In genomic region chr4:57764926-57765325, GRCm38 (mm10) we compare ENCODE assay signal across 10 mouse cellular contexts. TPM values are rescaled to one million over a fixed set of nuclear protein-coding genes. Genes with fewer than 3 reads are reported as not detected.
DNase-seq lines count a peak whose midpoint lies in the region; ATAC-seq and TF ChIP-seq lines count a peak whose summit lies in the region.
"Had no signal": no experiment of that assay in that cellular context is flagged by ENCODE, and none has a peak within 500 bp of the region (broad histone marks: within the 10 kb centered on the region; RNA-seq: fewer than 3 reads in every experiment).

No protein-coding gene starts in this region.

- peaks cover 15% of the 10 kb centered on the region; the same call in 1 of the 2 replicates for H3K4me1 ChIP-seq in intestine, embryonic 14.5 days (replicated peaks; ENCODE audit: control insufficient read depth, insufficient read depth, low read length)
- no peaks in the 10 kb centered on the region for H3K4me1 ChIP-seq in intestine, postnatal 0 days (replicated peaks; ENCODE audit: control insufficient read depth, insufficient read depth, low read length)
- H3K4me1 ChIP-seq in embryonic facial prominence, embryonic 12.5 days, result peaks cover 21% of the 10 kb centered on the region
- peaks cover 35% of the 10 kb centered on the region for H3K4me1 ChIP-seq in forebrain, embryonic 10.5 days
- H3K4me1 ChIP-seq in liver, embryonic 11.5 days (replicated peaks; ENCODE audit: control insufficient read depth, insufficient read depth, low read length), result no peaks in the 10 kb centered on the region

- peaks cover 16% of the 10 kb centered on the region for H3K79me2 ChIP-seq in myocyte (ENCODE audit: control insufficient read depth, insufficient read depth)

- H3K27me3 ChIP-seq in intestine, embryonic 14.5 days (replicated peaks; ENCODE audit: control insufficient read depth, insufficient read depth, low read length), result no peaks in the 10 kb centered on the region
- H3K27me3 ChIP-seq in intestine, postnatal 0 days (replicated peaks; ENCODE audit: control insufficient read depth, insufficient read depth, low read length), result no peaks in the 10 kb centered on the region
- H3K27me3 ChIP-seq in embryonic facial prominence, embryonic 12.5 days, result no peaks in the 10 kb centered on the region
- H3K27me3 ChIP-seq in myocyte (ENCODE audit: control insufficient read depth, insufficient read depth, insufficient read length), result no peaks in the 10 kb centered on the region
- 0 out of 2 replicates have a peak, but pooled peaks cover 6% of the 10 kb centered on the region for H3K27me3 ChIP-seq in forebrain, embryonic 10.5 days (ENCODE audit: poor library complexity, severe bottlenecking)
- H3K27me3 ChIP-seq in liver, embryonic 11.5 days (replicated peaks; ENCODE audit: control insufficient read depth, insufficient read depth, low read length), result no peaks in the 10 kb centered on the region

- no peak for DNase-seq in intestine, embryonic 14.5 days (ENCODE audit: low spot score)
- peak; percentile 85 for DNase-seq in kidney, adult 11 months
- no peak for DNase-seq in left cerebral cortex, adult 9 months (ENCODE audit: low spot score in 2 of 2)
- DNase-seq in forebrain, embryonic 10.5 days (ENCODE audit: extremely low spot score, low spot score), result no peak
- no peak for DNase-seq in liver, embryonic 11.5 days (ENCODE audit: low spot score)
- DNase-seq: right cerebral cortex, adult 18-20 months had no signal

- H3K27ac ChIP-seq in intestine, embryonic 14.5 days (ENCODE audit: low read depth), result peak overlapping the region; percentile 47
- no peak overlapping the region for H3K27ac ChIP-seq in intestine, postnatal 0 days (ENCODE audit: low read depth, low read length)
- H3K27ac ChIP-seq in embryonic facial prominence, embryonic 12.5 days, result peak overlapping the region; percentile 65
- no peak overlapping the region for H3K27ac ChIP-seq in forebrain, embryonic 10.5 days
- no peak overlapping the region for H3K27ac ChIP-seq in liver, embryonic 11.5 days (ENCODE audit: low read depth, low read length)
- H3K27ac ChIP-seq: liver, embryonic 14.5 days had no signal

- H3K4me2 ChIP-seq in intestine, embryonic 14.5 days (ENCODE audit: low read length), result no peak overlapping the region
- H3K4me2 ChIP-seq in intestine, postnatal 0 days (replicated peaks; ENCODE audit: low read depth), result no peak overlapping the region
- H3K4me2 ChIP-seq in embryonic facial prominence, embryonic 12.5 days (replicated peaks), result no peak overlapping the region
- peak overlapping the region; percentile 25 for H3K4me2 ChIP-seq in myocyte (ENCODE audit: low read depth)
- H3K4me2 ChIP-seq in liver, embryonic 11.5 days, result no peak overlapping the region

- ATAC-seq in intestine, embryonic 14.5 days (replicated peaks; ENCODE audit: low FRiP score, low TSS enrichment, low read depth), result no peak
- ATAC-seq in intestine, postnatal 0 days, result no peak
- ATAC-seq in embryonic facial prominence, embryonic 12.5 days (ENCODE audit: insufficient number of reproducible peaks, insufficient read depth, low FRiP score, low TSS enrichment), result no peak
- no peak for ATAC-seq in liver, embryonic 11.5 days (replicated peaks; ENCODE audit: low FRiP score)

- no peak overlapping the region for H3K4me3 ChIP-seq in intestine, embryonic 14.5 days (ENCODE audit: low read depth, low read length)
- no peak overlapping the region for H3K4me3 ChIP-seq in intestine, postnatal 0 days (ENCODE audit: low read depth, low read length)
- H3K4me3 ChIP-seq in embryonic facial prominence, embryonic 12.5 days, result no peak overlapping the region
- no peak overlapping the region for H3K4me3 ChIP-seq in myocyte
- no peak overlapping the region for H3K4me3 ChIP-seq in forebrain, embryonic 10.5 days
- no peak overlapping the region for H3K4me3 ChIP-seq in liver, embryonic 11.5 days (ENCODE audit: low read depth, low read length)

- TF ChIP-seq CTCF in intestine, postnatal 0 days (IDR thresholded peaks at IDR 0.05; ENCODE audit: low read depth), result no peak

- no peak overlapping the region for H3ac ChIP-seq in myocyte (ENCODE audit: control insufficient read depth, insufficient read length)

- no peak for TF ChIP-seq POLR2A in myocyte (IDR thresholded peaks at IDR 0.05; ENCODE audit: insufficient read length, low read depth)

- H3K9ac ChIP-seq in intestine, embryonic 14.5 days (ENCODE audit: low read length), result no peak overlapping the region
- H3K9ac ChIP-seq in intestine, postnatal 0 days (ENCODE audit: low read depth, low read length), result no peak overlapping the region
- H3K9ac ChIP-seq in embryonic facial prominence, embryonic 12.5 days, result no peak overlapping the region
- no peak overlapping the region for H3K9ac ChIP-seq in liver, embryonic 11.5 days (ENCODE audit: low read depth, low read length)
- H3K9ac ChIP-seq: liver, embryonic 14.5 days had no signal

- H3K36me3 ChIP-seq in intestine, embryonic 14.5 days (ENCODE audit: control insufficient read depth, insufficient read depth, low read length), result no peaks in the 10 kb centered on the region
- H3K36me3 ChIP-seq in intestine, postnatal 0 days (ENCODE audit: control insufficient read depth, insufficient read depth), result no peaks in the 10 kb centered on the region
- H3K36me3 ChIP-seq in embryonic facial prominence, embryonic 12.5 days, result no peaks in the 10 kb centered on the region
- H3K36me3 ChIP-seq in myocyte (ENCODE audit: control insufficient read depth, insufficient read depth), result no peaks in the 10 kb centered on the region
- no peaks in the 10 kb centered on the region for H3K36me3 ChIP-seq in forebrain, embryonic 10.5 days (replicated peaks)
- no peaks in the 10 kb centered on the region for H3K36me3 ChIP-seq in liver, embryonic 11.5 days (ENCODE audit: control insufficient read depth, insufficient read depth, low read length)

- H3K9me3 ChIP-seq in intestine, embryonic 14.5 days (ENCODE audit: control insufficient read depth, low read length), result no peaks in the 10 kb centered on the region
- H3K9me3 ChIP-seq in intestine, postnatal 0 days (ENCODE audit: control insufficient read depth), result no peaks in the 10 kb centered on the region
- H3K9me3 ChIP-seq in embryonic facial prominence, embryonic 12.5 days, result no peaks in the 10 kb centered on the region
- H3K9me3 ChIP-seq in forebrain, embryonic 10.5 days, result no peaks in the 10 kb centered on the region
- H3K9me3 ChIP-seq in liver, embryonic 11.5 days (ENCODE audit: control insufficient read depth, low read length), result no peaks in the 10 kb centered on the region

- WGBS in intestine, embryonic 14.5 days, result 82% methylated on average over 1 of the region's 1 CpGs
- 64% methylated on average over 1 of the region's 1 CpGs for WGBS in intestine, postnatal 0 days
- 75% methylated on average over 1 of the region's 1 CpGs for WGBS in embryonic facial prominence, embryonic 12.5 days
- WGBS in forebrain, embryonic 10.5 days, result 92% methylated on average over 1 of the region's 1 CpGs
- WGBS in liver, embryonic 11.5 days, result 65% methylated on average over 1 of the region's 1 CpGs

TF ChIP-seq in myocyte, 11 proteins besides CTCF, POLR2A, EP300 and RAD21:
- TF ChIP-seq POLR2AphosphoS2 (IDR thresholded peaks at IDR 0.05; ENCODE audit: insufficient read length, low read depth), result no peak
TF ChIP-seq in myocyte: peak in this region for 0.

RNA-seq across cellular contexts. Expression of gene Akap2, which starts 47.5 kb away (rescaled TPM):
- polyA plus RNA-seq in intestine, embryonic 14.5 days (2014; fragmentation: Nextera tagmentation; extraction: Ambion mirVana), result 27.7 and 28.2 TPM in 2 replicates
- polyA plus RNA-seq in intestine, postnatal 0 days (2015; fragmentation: Nextera tagmentation; extraction: Ambion mirVana), result 9.6 and 12.4 TPM in 2 replicates
- polyA plus RNA-seq in embryonic facial prominence, embryonic 12.5 days (2016; fragmentation: Nextera tagmentation; extraction: Ambion mirVana), result 25.2 and 29.8 TPM in 2 replicates
- 19.3 TPM for polyA plus RNA-seq in myocyte (2012; fragmentation: generic; extraction: Trizol)
- 15.4 and 18.3 TPM in 2 replicates for polyA plus RNA-seq in forebrain, embryonic 10.5 days (2016; fragmentation: Nextera tagmentation; extraction: Ambion mirVana)
- polyA plus RNA-seq in liver, embryonic 11.5 days (2014; fragmentation: Nextera tagmentation; extraction: Ambion mirVana), result 4.8 and 5.6 TPM in 2 replicates

Comparison
In these comparisons a context has a peak if more than half of its experiments do, and no peak if none do; other contexts are left out.
1. H3K27ac ChIP-seq: peak in intestine, embryonic 14.5 days (single experiment) and embryonic facial prominence, embryonic 12.5 days (single experiment); none in intestine, postnatal 0 days (single experiment), forebrain, embryonic 10.5 days (single experiment) and liver, embryonic 11.5 days (single experiment).